Mouse (Mus musculus): Measurements from ENCODE around the gene Cd180.

Gene Cd180

DNA sequence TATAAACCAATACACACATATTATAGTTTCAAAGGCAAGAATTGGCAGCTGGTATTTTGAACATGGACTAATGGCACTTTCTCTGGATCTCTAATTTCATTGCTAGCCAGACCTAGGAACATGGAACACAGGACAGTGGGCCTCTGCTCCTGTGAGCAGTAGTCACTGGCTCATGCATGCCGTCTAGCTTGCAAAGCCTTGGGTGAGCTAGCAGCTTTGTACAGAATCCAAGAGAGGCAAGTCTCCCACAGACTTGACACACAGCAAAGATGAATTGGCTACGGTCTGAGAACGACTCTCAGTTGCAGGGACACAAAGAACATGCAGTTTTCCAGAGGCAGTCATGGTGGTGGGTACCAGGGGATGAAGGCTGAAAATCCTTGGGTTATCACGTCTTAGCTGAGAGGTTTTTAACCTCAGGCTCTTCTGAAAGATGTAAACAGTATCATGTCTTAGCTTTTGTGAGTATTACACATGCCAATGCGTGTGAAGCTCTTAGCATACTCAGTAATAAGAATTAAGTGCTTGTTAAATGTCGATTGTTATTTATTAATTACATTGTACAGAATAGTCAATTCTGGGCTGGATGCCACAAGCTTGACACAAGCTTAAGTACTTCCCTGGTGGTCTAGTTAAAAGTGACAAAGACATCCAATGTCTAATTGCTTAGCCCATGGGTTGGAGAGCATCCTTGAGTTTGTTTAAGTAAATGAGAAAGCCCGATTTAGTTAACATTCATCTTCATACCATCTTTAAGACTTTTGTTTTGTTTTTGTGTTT is 90.4 kb downstream of the Cd180 start:
- DNase-seq: no peak

GRCm38 (mm10) chr13:102786666-102787230 is 93.4 kb downstream of the Cd180 start:
- DNase-seq: no peak
